21 mouse cellular contexts compared by ENCODE assay signal in genomic region chr2:166601420-166601819, GRCm38 (mm10).
"Had no signal": no experiment of that assay in that cellular context is flagged by ENCODE, and none has a peak within 500 bp of the region (broad histone marks: within the 10 kb centered on the region; RNA-seq: fewer than 3 reads in every experiment).

No protein-coding gene starts in this region.

- H3K27me3 ChIP-seq: kidney, embryonic 15.5 days; limb, embryonic 12.5 days; limb, embryonic 15.5 days; liver, embryonic 12.5 days; liver, embryonic 15.5 days; lung, embryonic 15.5 days; midbrain, embryonic 13.5 days; neural tube, embryonic 13.5 days had no signal

- H3K4me1 ChIP-seq: liver, embryonic 12.5 days; liver, embryonic 15.5 days; lung, embryonic 15.5 days; midbrain, embryonic 13.5 days; neural tube, embryonic 13.5 days had no signal

- ATAC-seq: liver, embryonic 12.5 days; midbrain, embryonic 13.5 days; midbrain, embryonic 16.5 days had no signal

- H3K36me3 ChIP-seq: lung, embryonic 15.5 days had no signal

- H3K27ac ChIP-seq: kidney, embryonic 15.5 days; limb, embryonic 12.5 days; limb, embryonic 15.5 days; liver, embryonic 12.5 days; liver, embryonic 15.5 days; lung, embryonic 15.5 days; midbrain, embryonic 10.5 days; midbrain, embryonic 13.5 days; neural tube, embryonic 13.5 days had no signal

- DNase-seq: kidney, adult 8-10 months; kidney, postnatal 10 days; kidney, postnatal 4 days; left cerebral cortex, postnatal 4 days; lung, adult 18-20 months; lung, postnatal 10 days; lung, postnatal 36 days; retina, postnatal 1 day; thymus, postnatal 25 days had no signal

- H3K9me3 ChIP-seq: kidney, embryonic 15.5 days; limb, embryonic 12.5 days; limb, embryonic 15.5 days; liver, embryonic 12.5 days; liver, embryonic 15.5 days; lung, embryonic 15.5 days; megakaryocyte, embryonic 14.5 days; midbrain, embryonic 10.5 days; midbrain, embryonic 13.5 days; neural tube, embryonic 13.5 days had no signal

- H3K4me2 ChIP-seq: kidney, embryonic 15.5 days; limb, embryonic 12.5 days; limb, embryonic 15.5 days; liver, embryonic 12.5 days; liver, embryonic 15.5 days; lung, embryonic 15.5 days; midbrain, embryonic 13.5 days; neural tube, embryonic 13.5 days had no signal

- H3K9ac ChIP-seq: kidney, embryonic 15.5 days; limb, embryonic 12.5 days; limb, embryonic 15.5 days; liver, embryonic 12.5 days; liver, embryonic 15.5 days; lung, embryonic 15.5 days; midbrain, embryonic 13.5 days; neural tube, embryonic 13.5 days had no signal

- H3K4me3 ChIP-seq: kidney, embryonic 15.5 days; limb, embryonic 12.5 days; limb, embryonic 15.5 days; liver, embryonic 12.5 days; liver, embryonic 15.5 days; lung, embryonic 15.5 days; megakaryocyte, embryonic 14.5 days; midbrain, embryonic 10.5 days; midbrain, embryonic 13.5 days; myocyte; neural tube, embryonic 13.5 days had no signal
